Mouse (Mus musculus) spleen, adult 12 weeks (tissue): ENCODE measurements around the gene Clps.
A peak's percentile ranks its signal among the peaks of the same experiment; 100 is the strongest.

Source experiments
- DNase-seq: peaks from one replicate; pipeline ENCODE4 v3.0.0; 2022; ENCODE audit warnings: low spot score

Clps gene

GRCm38 (mm10) chr17:28517956-28518614 lies 42.5 kb downstream of the Clps start:
- peak; percentile 8 for DNase-seq

DNA sequence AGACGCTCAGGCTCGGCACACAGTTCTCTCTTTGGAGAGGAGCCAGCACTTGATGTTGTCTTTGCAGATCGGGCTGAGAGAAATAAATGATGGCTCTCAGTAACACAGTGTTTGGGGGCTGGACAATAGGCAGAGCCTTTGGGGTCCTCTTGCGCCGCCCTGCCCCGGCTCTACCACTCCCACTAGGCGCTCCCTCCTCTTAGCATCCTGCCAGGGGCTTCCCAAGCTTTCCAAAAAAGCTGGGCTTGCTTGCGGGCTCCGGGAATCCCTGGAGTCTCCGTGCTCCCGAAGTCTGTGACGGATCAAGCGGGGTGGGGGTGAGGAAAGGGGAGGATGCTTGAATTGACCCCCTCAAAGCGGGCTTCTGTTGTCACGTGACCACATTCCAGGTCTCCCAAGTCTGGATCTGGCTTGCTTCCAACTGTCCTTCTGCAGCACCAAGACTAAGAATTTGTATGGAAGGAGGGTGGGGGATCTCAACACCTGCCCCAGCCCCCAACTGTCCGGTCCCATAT lies 43.1 kb downstream of the Clps start, which contains the start of gene Fkbp5:
Fkbp5 (minus strand) TSS at position 87 of the 515 bp plus-strand sequence.
- no peak for DNase-seq

DNA sequence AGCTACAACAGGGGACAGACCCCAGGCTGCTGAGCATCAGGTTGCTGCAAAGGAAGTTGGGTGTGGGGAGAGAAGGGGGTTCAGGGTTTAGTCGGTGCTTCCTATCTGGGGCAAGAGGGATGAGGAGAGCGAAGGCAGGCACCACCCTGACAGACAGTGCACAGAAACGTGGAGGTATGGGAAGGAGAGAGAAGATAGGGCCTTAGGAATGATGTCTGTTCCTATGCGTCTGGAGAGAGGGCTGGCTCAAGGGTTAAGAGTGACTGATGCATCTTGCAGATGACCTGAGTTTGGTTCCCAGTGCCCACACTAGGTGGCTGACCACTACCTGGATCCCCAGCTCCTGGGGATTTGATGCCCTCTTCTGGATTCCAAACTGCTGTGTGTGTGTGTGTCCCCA lies 43.7 kb downstream of the Clps start:
- no peak for DNase-seq

DNA sequence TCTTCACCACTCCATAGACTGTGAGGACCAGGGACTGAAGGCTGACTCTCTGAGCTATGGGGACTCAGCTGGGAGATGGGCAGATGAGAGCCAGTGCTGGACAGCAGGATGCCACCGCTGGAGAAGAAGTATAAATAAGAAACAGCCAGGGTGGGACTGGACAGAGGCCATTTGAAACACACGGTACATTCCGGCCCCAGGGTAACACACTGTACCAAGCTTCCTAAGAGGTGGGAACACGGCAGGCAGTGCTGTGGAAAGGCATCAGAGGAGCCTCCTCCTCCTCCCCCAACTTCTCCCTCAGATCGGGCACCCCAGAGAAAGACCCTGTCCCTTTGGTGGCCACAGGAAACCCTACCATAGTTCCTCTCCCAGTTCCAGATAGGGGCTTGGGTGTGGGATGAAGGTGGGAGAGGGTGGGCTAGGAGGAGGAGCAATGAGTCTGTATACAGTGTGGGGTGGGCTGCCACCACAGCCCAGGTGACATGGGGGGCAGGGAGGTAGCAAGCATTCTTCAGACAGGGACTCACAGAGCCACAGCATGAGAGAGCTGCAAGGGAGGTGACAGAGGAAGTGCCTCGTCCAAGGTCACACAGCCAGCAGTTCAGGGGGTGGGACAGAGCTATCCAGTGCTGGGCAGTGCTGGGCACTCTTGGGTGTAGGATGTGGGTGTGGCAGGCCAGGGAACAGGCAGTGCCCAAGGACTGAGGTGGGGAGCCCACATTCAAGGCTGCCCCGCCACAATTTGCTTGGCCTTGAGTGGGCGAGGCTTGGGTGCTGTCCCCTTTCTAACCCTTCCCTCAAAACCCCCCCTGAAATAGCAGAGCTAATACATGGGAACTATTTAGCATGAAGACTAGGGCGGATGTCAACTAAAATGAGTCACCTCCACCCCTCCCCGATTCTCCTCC lies 44.9 kb downstream of the Clps start:
- no peak for DNase-seq

- no peak for DNase-seq
Measured at GRCm38 (mm10) chr17:28514555-28514954, 46.0 kb downstream of the Clps start.

DNA sequence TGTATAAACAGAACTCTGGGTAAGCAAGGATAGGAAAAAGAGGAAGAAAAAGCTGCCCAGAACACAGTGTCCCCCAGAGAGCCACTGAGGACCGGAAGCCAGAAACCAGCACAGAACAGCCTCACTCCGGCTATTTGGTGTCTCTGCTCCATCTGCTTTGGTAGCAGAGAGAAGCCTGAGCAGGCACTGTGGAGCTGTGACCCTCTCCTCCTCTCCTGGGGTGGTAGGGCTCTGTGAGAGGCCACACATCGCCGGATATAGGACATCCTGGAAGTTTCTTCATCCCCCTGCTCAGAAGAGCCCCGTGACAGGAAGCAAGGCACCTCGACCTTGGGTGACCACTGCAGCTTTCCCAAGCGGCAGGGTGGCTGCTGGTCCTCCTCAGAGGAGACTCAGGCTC lies 46.7 kb downstream of the Clps start:
- no peak for DNase-seq

DNA sequence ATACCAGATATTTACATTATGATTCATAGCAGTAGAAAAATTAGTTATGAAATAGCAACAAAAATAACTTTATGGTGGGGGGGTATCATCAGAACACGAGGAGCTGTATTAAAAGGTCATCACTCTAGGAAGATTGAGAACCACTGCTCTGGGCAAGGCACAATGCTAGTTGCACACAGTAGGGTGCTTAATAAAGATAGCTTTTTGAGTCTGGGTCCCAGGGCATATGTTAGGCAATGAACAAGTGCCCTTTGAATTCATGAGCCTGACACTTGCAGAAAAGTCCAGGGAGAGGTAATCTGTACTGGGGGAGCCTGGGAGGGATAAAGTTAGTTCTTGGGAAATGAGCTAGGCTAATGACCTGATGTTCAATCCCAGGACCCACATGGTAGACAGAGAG lies 47.2 kb downstream of the Clps start:
- DNase-seq = no peak

DNA sequence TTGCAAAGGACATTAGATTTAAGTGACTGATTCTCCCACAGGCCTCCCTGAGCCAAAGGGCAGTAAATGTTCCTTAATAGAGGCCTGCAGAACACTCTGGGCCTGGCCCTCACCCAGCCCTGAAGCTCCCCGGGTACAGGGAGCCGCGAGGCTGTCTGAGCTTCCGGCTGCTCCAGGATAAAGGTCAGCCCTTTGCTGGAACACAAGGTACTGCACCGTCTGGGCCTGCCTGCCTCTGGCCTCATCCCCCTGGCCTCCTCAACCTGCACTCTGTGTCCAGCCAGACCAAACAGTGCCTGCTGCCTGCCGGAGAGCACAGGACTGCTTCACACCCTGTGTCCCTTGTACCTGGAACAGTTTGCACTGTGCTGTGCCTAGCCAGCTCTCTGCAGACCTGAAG lies 47.9 kb downstream of the Clps start:
- no peak for DNase-seq

DNA sequence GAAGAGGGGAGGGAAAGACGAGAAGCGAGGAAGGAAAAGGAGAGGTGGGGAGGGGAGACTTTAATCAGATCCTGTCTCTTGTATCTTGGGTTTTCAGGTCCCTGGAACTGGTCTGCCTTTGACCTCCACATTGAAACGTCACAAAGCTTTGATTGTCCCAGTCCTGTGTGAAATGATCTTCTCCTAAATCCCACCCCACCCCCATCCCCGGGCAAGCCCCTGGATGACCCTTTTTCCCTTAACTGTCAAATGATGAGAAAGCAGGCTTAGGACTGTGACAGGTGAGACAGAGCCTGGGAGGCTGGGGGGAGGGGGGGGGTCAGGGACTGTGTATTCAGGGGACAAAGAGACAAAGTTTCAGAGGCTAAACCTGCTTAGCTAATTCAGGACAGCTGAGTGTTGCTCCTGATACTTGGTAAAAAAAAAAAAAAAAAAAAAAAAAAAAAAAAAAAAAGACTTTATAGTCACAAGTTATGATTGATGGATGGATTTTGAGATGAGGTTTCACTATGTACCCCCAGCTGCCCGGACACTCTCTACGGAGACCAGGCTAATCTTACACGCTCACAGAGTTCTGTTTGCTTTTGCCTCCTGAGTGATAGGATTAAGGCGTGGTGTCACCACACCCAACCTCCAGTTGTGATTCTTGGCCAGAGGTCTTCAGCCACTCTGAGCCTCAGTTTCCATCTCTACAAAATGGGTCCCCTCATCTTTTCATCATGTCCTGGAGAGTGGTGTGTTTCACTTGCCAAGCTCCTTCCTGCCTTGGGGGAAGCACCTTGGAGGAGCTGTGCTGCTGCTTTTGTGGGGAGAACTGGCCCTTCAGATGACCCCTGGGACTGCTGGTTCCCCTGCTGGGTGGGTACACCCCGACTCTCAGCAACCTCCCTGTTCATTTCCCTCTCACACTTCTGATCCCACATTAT lies 48.7 kb downstream of the Clps start:
- no peak for DNase-seq

- no peak for DNase-seq
Measured at GRCm38 (mm10) chr17:28510445-28511342, 49.9 kb downstream of the Clps start.
